In the genomic region with DNA sequence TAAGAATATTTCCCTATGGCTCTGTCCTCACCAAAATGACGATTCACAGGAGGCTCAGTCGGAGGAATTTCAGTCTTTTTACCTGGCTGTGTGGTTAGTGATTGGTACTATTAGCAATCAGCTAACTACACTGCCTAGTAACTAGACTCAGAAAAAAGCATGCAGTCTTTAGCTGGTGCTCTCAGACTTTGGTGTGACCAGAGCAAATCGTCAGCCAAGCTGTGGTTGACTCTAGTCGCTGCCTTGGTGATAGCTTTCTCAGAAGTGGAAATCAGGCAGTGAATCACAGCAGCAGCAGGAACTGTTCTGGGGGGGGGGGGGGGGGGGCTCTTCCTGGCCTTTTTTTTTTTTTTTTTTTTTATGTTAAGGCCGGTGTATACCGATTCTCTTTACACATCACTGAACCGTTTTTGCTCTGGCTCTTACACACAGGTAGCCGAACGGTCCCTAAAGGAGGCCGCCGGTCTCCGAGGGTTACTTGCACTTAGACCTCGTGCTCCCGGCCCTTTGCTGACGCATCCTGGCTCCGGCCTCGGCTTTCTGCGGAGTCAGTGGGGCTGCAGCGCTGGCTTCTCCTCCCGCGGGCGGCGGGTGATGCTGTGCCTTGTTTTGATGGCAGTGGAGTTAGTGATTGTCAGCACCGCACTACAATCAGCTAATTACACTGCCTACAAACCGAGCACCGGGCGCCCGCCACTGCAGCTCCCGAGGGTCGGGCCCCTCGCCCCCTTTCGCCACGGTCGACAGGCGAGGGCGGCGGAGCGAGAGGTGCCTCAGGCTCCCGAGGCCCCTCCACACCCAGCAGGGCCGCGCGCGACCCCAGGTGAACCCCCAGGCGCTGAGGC, we compare ENCODE assay signal across 8 mouse cellular contexts. TPM values are rescaled to one million over a fixed set of nuclear protein-coding genes. Genes with fewer than 3 reads are reported as not detected.
DNase-seq lines count a peak whose midpoint lies in the region; ATAC-seq and TF ChIP-seq lines count a peak whose summit lies in the region.

No protein-coding gene starts in this region.

- no peaks in the 10 kb centered on the region for H3K36me3 ChIP-seq in embryonic facial prominence, embryonic 13.5 days
- H3K36me3 ChIP-seq in heart, embryonic 12.5 days: no peaks in the 10 kb centered on the region
- H3K36me3 ChIP-seq in kidney, embryonic 15.5 days: no peaks in the 10 kb centered on the region
- no peaks in the 10 kb centered on the region for H3K36me3 ChIP-seq in liver, embryonic 14.5 days (replicated peaks; ENCODE audit: control insufficient read depth, insufficient read depth, low read depth)
- H3K36me3 ChIP-seq in neural tube, embryonic 13.5 days: no peaks in the 10 kb centered on the region

- H3K27ac ChIP-seq in embryonic facial prominence, embryonic 13.5 days: no peak overlapping the region
- no peak overlapping the region for H3K27ac ChIP-seq in heart, embryonic 12.5 days (ENCODE audit: poor library complexity, severe bottlenecking)
- H3K27ac ChIP-seq in kidney, embryonic 15.5 days: peak overlapping the region; percentile 41; the same call in 1 of the 2 replicates
- H3K27ac ChIP-seq in liver, embryonic 14.5 days: no peak overlapping the region
- H3K27ac ChIP-seq in neural tube, embryonic 13.5 days (replicated peaks): no peak overlapping the region; the same call in 1 of the 2 replicates

- no peak for TF ChIP-seq CTCF in liver, embryonic 14.5 days (IDR thresholded peaks at IDR 0.05; ENCODE audit: low read depth)

- peak overlapping the region; percentile 78 for H3K9ac ChIP-seq in embryonic facial prominence, embryonic 13.5 days
- peak overlapping the region; percentile 78 for H3K9ac ChIP-seq in heart, embryonic 12.5 days
- peak overlapping the region; percentile 55 for H3K9ac ChIP-seq in kidney, embryonic 15.5 days
- H3K9ac ChIP-seq in liver, embryonic 14.5 days (replicated peaks): no peak overlapping the region
- peak overlapping the region; percentile 76 for H3K9ac ChIP-seq in neural tube, embryonic 13.5 days

- DNase-seq in B cell, adult 2 months: peak; percentile 36 to 37
- DNase-seq in adrenal gland, adult 8-10 months: peak; percentile 61
- DNase-seq in liver, embryonic 14.5 days (ENCODE audit: low read depth in 3 of 3, low spot score in 3 of 3): no peak
- peak; percentile 61 for DNase-seq in urinary bladder, postnatal 14 days (ENCODE audit: low spot score)

- H3K4me3 ChIP-seq in embryonic facial prominence, embryonic 13.5 days: peak overlapping the region; percentile 62
- peak overlapping the region; percentile 69 for H3K4me3 ChIP-seq in heart, embryonic 12.5 days
- peak overlapping the region; percentile 62 for H3K4me3 ChIP-seq in kidney, embryonic 15.5 days (replicated peaks)
- H3K4me3 ChIP-seq in liver, embryonic 14.5 days (ENCODE audit: insufficient read depth in 1 of 2, low read depth in 2 of 2, low read length in 2 of 2): peak overlapping the region in 1 of 2 experiments; percentile 39; a peak in 2 of 4 replicates
- H3K4me3 ChIP-seq in neural tube, embryonic 13.5 days: peak overlapping the region; percentile 59

- no peak for ATAC-seq in embryonic facial prominence, embryonic 13.5 days (ENCODE audit: insufficient number of reproducible peaks, insufficient read depth, low FRiP score, low TSS enrichment, low read depth)
- peak; percentile 39 for ATAC-seq in heart, embryonic 12.5 days (ENCODE audit: insufficient number of reproducible peaks, low FRiP score)
- ATAC-seq in kidney, embryonic 15.5 days (replicated peaks; ENCODE audit: low FRiP score): peak; percentile 72
- no peak for ATAC-seq in liver, embryonic 14.5 days (ENCODE audit: insufficient read depth)
- peak; percentile 82 for ATAC-seq in neural tube, embryonic 13.5 days (ENCODE audit: low read depth)

- peaks cover 30% of the 10 kb centered on the region for H3K27me3 ChIP-seq in embryonic facial prominence, embryonic 13.5 days
- H3K27me3 ChIP-seq in heart, embryonic 12.5 days (replicated peaks): peaks cover 7% of the 10 kb centered on the region
- H3K27me3 ChIP-seq in kidney, embryonic 15.5 days: peaks cover 14% of the 10 kb centered on the region; the same call in 1 of the 2 replicates
- peaks cover 48% of the 10 kb centered on the region for H3K27me3 ChIP-seq in liver, embryonic 14.5 days (ENCODE audit: control insufficient read depth, insufficient read depth, low read length)
- peaks cover 11% of the 10 kb centered on the region for H3K27me3 ChIP-seq in neural tube, embryonic 13.5 days

- peak overlapping the region; percentile 100 for H3K4me2 ChIP-seq in embryonic facial prominence, embryonic 13.5 days
- peak overlapping the region; percentile 100 for H3K4me2 ChIP-seq in heart, embryonic 12.5 days
- peak overlapping the region; percentile 100 for H3K4me2 ChIP-seq in kidney, embryonic 15.5 days
- H3K4me2 ChIP-seq in liver, embryonic 14.5 days (ENCODE audit: low read depth): peak overlapping the region; percentile 57
- peak overlapping the region; percentile 100 for H3K4me2 ChIP-seq in neural tube, embryonic 13.5 days

- TF ChIP-seq EP300 in liver, embryonic 14.5 days (IDR thresholded peaks at IDR 0.05; ENCODE audit: low read depth): no peak

- 1% methylated on average over 43 of the region's 44 CpGs for WGBS in embryonic facial prominence, embryonic 13.5 days
- WGBS in heart, embryonic 12.5 days: 2% methylated on average over 44 of the region's 44 CpGs
- WGBS in kidney, embryonic 15.5 days: 2% methylated on average over 44 of the region's 44 CpGs
- 2% methylated on average over 44 of the region's 44 CpGs for WGBS in liver, embryonic 14.5 days (ENCODE audit: insufficient replicate concordance)
- WGBS in neural tube, embryonic 13.5 days: under 1% methylated on average over 43 of the region's 44 CpGs

- no peaks in the 10 kb centered on the region for H3K9me3 ChIP-seq in embryonic facial prominence, embryonic 13.5 days
- H3K9me3 ChIP-seq in heart, embryonic 12.5 days (replicated peaks): no peaks in the 10 kb centered on the region
- no peaks in the 10 kb centered on the region for H3K9me3 ChIP-seq in kidney, embryonic 15.5 days (replicated peaks)
- no peaks in the 10 kb centered on the region for H3K9me3 ChIP-seq in liver, embryonic 14.5 days (ENCODE audit: control insufficient read depth, low read length)
- no peaks in the 10 kb centered on the region for H3K9me3 ChIP-seq in neural tube, embryonic 13.5 days

- peaks cover 13% of the 10 kb centered on the region for H3K4me1 ChIP-seq in embryonic facial prominence, embryonic 13.5 days
- H3K4me1 ChIP-seq in heart, embryonic 12.5 days (replicated peaks): no peaks in the 10 kb centered on the region
- peaks cover 25% of the 10 kb centered on the region for H3K4me1 ChIP-seq in kidney, embryonic 15.5 days
- H3K4me1 ChIP-seq in liver, embryonic 14.5 days (replicated peaks; ENCODE audit: control insufficient read depth in 2 of 2, insufficient read depth in 2 of 2, low read length in 1 of 2): no peaks in the 10 kb centered on the region
- peaks cover 23% of the 10 kb centered on the region for H3K4me1 ChIP-seq in neural tube, embryonic 13.5 days (replicated peaks)

RNA-seq across cellular contexts. Expression of a gene that starts 1.3 kb away (rescaled TPM):
- under 1 TPM in 2 of 4 experiments, not detected in 2; 0.49 to 0.70 TPM for total RNA-seq in adrenal gland, adult 8-10 months (2022)
- not detected in 2 replicates for polyA plus RNA-seq in embryonic facial prominence, embryonic 13.5 days (2015; fragmentation: Nextera tagmentation; extraction: Ambion mirVana)
- polyA plus RNA-seq in heart, embryonic 12.5 days (2016; fragmentation: Nextera tagmentation; extraction: Ambion mirVana): not detected in 2 replicates
- polyA plus RNA-seq in kidney, embryonic 15.5 days (2015; fragmentation: Nextera tagmentation; extraction: Ambion mirVana): not detected in 2 replicates
- not detected in 2 replicates for polyA plus RNA-seq in liver, embryonic 14.5 days (2012; rRNA removed)
- not detected in 2 replicates for polyA plus RNA-seq in liver, embryonic 14.5 days (2014; fragmentation: Nextera tagmentation; extraction: Ambion mirVana)
- 0.60 TPM in 1 of 2 replicates, not detected in the other for polyA plus RNA-seq in neural tube, embryonic 13.5 days (2015; fragmentation: Nextera tagmentation; extraction: Ambion mirVana)

RNA-seq across cellular contexts. Expression of a gene that starts 26.3 kb away (rescaled TPM):
- total RNA-seq in adrenal gland, adult 8-10 months (2022): 10 to 100 TPM in 1 of 4 experiments, 1 to 10 TPM in 3; 6.1 to 10.9 (median 9.7) TPM
- 4.5 and 5.4 TPM in 2 replicates for polyA plus RNA-seq in embryonic facial prominence, embryonic 13.5 days (2015; fragmentation: Nextera tagmentation; extraction: Ambion mirVana)
- polyA plus RNA-seq in heart, embryonic 12.5 days (2016; fragmentation: Nextera tagmentation; extraction: Ambion mirVana): 9.9 and 11.9 TPM in 2 replicates
- 7.5 and 8.1 TPM in 2 replicates for polyA plus RNA-seq in kidney, embryonic 15.5 days (2015; fragmentation: Nextera tagmentation; extraction: Ambion mirVana)
- 0.38 and 0.45 TPM in 2 replicates for polyA plus RNA-seq in liver, embryonic 14.5 days (2012; rRNA removed)
- polyA plus RNA-seq in liver, embryonic 14.5 days (2014; fragmentation: Nextera tagmentation; extraction: Ambion mirVana): 1.1 and 1.6 TPM in 2 replicates
- 2.4 and 2.7 TPM in 2 replicates for polyA plus RNA-seq in neural tube, embryonic 13.5 days (2015; fragmentation: Nextera tagmentation; extraction: Ambion mirVana)

RNA-seq across cellular contexts. Expression of a gene that starts 42.5 kb away (rescaled TPM):
- not detected for total RNA-seq in adrenal gland, adult 8-10 months (2022)
- polyA plus RNA-seq in embryonic facial prominence, embryonic 13.5 days (2015; fragmentation: Nextera tagmentation; extraction: Ambion mirVana): not detected in 2 replicates
- not detected in 2 replicates for polyA plus RNA-seq in heart, embryonic 12.5 days (2016; fragmentation: Nextera tagmentation; extraction: Ambion mirVana)
- not detected in 2 replicates for polyA plus RNA-seq in kidney, embryonic 15.5 days (2015; fragmentation: Nextera tagmentation; extraction: Ambion mirVana)
- not detected in 2 replicates for polyA plus RNA-seq in liver, embryonic 14.5 days (2012; rRNA removed)
- polyA plus RNA-seq in liver, embryonic 14.5 days (2014; fragmentation: Nextera tagmentation; extraction: Ambion mirVana): not detected in 2 replicates
- not detected in 2 replicates for polyA plus RNA-seq in neural tube, embryonic 13.5 days (2015; fragmentation: Nextera tagmentation; extraction: Ambion mirVana)

Comparison
In these comparisons a context has a peak if more than half of its experiments do, and no peak if none do; other contexts are left out.
1. DNase-seq: peak in B cell, adult 2 months (2 of 2), adrenal gland, adult 8-10 months (single experiment) and urinary bladder, postnatal 14 days (single experiment); none in liver, embryonic 14.5 days (0 of 3).
2. ATAC-seq: peak in heart, embryonic 12.5 days (single experiment), kidney, embryonic 15.5 days (single experiment) and neural tube, embryonic 13.5 days (single experiment); none in embryonic facial prominence, embryonic 13.5 days (single experiment) and liver, embryonic 14.5 days (single experiment).
3. Peak in every context shown above with its lines, with median percentiles within 50 percentile points of each other: H3K4me2 ChIP-seq.